Mouse (Mus musculus) testis, postnatal 14 days (tissue): Measurements from ENCODE around the gene Fezf1.

Source experiments
- DNase-seq: peaks from one replicate; pipeline ENCODE4 v3.0.0; 2021; ENCODE audit warnings: low spot score

The Fezf1 gene

GRCm38 (mm10) chr6:23248313-23249052 is at the start of gene Fezf1:
Gene Fezf1 (minus strand): TSS chr6:23248362.
- DNase-seq, result no peak

- no peak for DNase-seq
Observed at GRCm38 (mm10) chr6:23294685-23295084, 46.5 kb upstream of the Fezf1 start.

- no peak for DNase-seq
Observed at GRCm38 (mm10) chr6:23288752-23289151, 40.6 kb upstream of the Fezf1 start.

GRCm38 (mm10) chr6:23281514-23281820 is 33.3 kb upstream of the Fezf1 start:
- no peak for DNase-seq

GRCm38 (mm10) chr6:23280811-23281513 is 32.8 kb upstream of the Fezf1 start:
- no peak for DNase-seq

- DNase-seq, result no peak
Observed at GRCm38 (mm10) chr6:23273483-23273882, 25.3 kb upstream of the Fezf1 start.

- DNase-seq, result no peak
Observed at GRCm38 (mm10) chr6:23272979-23273378, 24.8 kb upstream of the Fezf1 start.

- DNase-seq, result no peak
Observed at GRCm38 (mm10) chr6:23272542-23272941, 24.4 kb upstream of the Fezf1 start.

- DNase-seq, result no peak
Observed at GRCm38 (mm10) chr6:23260738-23261050, 12.5 kb upstream of the Fezf1 start.

GRCm38 (mm10) chr6:23260016-23260737 is 12.0 kb upstream of the Fezf1 start:
- no peak for DNase-seq

GRCm38 (mm10) chr6:23257981-23258380 is 9.8 kb upstream of the Fezf1 start:
- no peak for DNase-seq

GRCm38 (mm10) chr6:23255161-23255560 is 7.0 kb upstream of the Fezf1 start:
- no peak for DNase-seq

- DNase-seq, result no peak
Observed at GRCm38 (mm10) chr6:23254644-23255043, 6.5 kb upstream of the Fezf1 start.

GRCm38 (mm10) chr6:23253353-23254311 is 5.5 kb upstream of the Fezf1 start:
- DNase-seq, result peak; percentile 27

- no peak for DNase-seq
Observed at GRCm38 (mm10) chr6:23252196-23253135, 4.3 kb upstream of the Fezf1 start.

- DNase-seq, result no peak
Observed at GRCm38 (mm10) chr6:23251431-23251830, 3.3 kb upstream of the Fezf1 start.

GRCm38 (mm10) chr6:23250288-23250955 is 2.3 kb upstream of the Fezf1 start:
- DNase-seq, result no peak

- DNase-seq, result no peak
Observed at GRCm38 (mm10) chr6:23249616-23250287, 1.6 kb upstream of the Fezf1 start.

- no peak for DNase-seq
Observed at GRCm38 (mm10) chr6:23249053-23249401, 865 bp upstream of the Fezf1 start.
